Mouse (Mus musculus) WW6 (cell line): Measurements from ENCODE around the gene Hs2st1.

Experiments used
- DNase-seq: peaks from one replicate; pipeline ENCODE4 v3.0.0-alpha.2; 2013; ENCODE audit warnings: low read depth, low spot score

The Hs2st1 gene

DNA sequence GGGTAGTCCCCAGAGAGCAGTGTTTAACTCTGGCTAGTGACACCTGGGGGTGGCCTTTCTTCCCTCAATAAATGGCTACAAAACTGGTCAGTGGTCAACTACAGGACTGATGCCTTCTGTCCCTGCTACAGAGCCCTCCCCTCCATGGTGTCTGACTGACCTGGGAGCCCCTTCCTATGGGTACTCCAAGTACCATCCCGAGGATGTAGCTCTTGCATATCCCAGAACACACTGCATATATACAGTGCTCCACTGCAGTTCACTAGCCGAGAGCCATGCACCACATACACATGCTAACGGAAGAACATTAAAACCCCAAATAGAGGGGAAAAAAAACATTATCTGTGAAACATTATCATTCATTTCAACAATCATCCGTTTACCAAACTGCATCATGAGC lies 61.6 kb downstream of the Hs2st1 start:
- DNase-seq, result no peak

- no peak for DNase-seq
These were observed 62.1 kb downstream of the Hs2st1 start for GRCm38 (mm10) chr3:144507885-144508284.

DNA sequence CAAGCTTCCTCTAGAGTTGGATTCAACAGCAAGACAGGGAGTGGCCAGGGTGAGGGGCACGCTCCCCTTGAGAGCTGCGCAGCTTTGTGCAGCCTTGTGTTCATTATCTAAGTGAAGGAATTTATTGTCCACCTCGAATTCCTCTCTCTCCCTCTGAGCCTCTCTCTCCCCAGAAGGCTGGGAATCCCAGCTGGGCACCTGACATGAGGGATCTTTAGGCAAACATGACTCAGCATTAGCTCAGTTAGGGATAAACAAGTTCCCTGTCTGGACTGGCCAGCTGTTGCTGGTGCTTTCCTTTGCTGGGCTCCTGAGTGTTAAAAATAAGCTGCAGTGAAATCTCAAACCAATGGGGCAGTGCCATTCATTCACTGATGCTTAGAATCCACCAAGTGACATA lies 63.8 kb downstream of the Hs2st1 start:
- DNase-seq, result peak; percentile 7

DNA sequence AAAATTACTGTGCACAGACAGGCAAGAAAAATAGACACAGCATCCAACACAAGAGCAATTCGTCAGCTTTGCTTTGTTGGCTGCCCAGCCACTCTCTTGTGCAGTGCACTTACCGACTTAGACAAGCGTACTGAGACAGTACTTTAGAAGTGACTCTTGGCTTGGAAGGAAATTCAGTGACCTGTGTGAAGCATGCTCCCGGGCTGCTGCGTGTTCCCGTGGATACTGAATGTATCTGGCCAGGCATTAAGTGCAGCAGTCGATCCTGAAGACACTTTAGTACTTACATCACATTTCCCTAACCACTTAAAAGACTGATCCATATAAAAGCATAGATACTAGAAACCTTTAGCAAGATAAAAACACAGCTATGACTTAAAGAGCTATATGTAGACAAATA lies 68.1 kb downstream of the Hs2st1 start:
- DNase-seq, result no peak

DNA sequence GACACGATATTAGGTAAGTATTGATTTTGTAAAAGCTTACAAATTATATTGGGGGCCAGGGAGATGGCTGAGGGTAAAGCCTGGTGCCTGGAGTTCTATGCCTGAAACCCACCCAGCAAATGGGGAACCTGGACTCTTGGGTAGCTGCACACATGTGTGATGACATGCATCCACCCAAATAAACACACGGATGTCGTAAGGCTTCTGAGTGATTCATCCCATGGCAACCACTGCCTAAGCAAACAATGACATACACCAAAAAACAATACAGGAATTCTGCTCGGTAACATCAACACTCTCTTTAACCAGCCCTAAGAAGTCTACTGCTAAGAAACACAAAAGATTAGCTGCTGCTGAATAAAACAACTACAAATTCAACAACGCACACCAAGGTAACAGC lies 73.2 kb downstream of the Hs2st1 start:
- DNase-seq, result no peak

DNA sequence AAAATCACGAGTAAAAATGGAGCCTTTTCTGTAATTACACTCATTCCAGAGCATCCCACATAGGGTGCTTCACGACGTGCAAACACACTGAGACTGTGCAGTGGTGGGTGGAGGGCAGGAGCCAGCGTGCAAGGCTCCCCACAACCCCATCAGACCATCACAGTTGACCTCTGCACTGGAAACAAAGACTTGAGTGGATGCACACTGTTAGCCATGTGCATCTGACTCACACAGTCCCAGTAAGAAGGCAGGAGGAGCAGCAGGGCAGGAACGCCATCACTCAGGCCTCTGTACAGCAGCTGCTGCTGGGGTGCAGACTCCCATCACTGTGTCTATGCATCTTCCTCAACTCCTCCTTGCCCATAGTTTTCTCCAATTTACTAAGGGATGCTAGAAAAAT lies 75.1 kb downstream of the Hs2st1 start:
- no peak for DNase-seq

GRCm38 (mm10) chr3:144488787-144489186 lies 81.2 kb downstream of the Hs2st1 start:
- no peak for DNase-seq

DNA sequence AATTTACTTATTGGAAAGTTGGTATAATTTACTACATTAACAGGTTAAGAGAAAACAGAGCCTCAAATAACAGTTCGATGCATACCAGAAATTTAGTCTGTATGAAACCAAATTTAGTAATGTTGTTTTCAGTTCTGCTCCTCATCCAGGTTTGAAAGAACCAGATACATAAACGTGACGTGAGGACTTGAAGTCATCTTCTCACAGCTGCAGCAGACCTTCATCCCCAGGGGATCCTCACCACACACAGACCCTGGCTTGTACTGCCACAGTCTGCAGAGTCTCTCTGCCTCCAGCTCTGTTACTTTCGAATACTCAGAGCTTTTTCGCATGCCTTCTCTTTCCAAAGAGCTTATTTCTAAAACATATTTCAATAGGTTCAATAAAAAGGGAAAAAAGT lies 89.4 kb downstream of the Hs2st1 start:
- no peak for DNase-seq

DNA sequence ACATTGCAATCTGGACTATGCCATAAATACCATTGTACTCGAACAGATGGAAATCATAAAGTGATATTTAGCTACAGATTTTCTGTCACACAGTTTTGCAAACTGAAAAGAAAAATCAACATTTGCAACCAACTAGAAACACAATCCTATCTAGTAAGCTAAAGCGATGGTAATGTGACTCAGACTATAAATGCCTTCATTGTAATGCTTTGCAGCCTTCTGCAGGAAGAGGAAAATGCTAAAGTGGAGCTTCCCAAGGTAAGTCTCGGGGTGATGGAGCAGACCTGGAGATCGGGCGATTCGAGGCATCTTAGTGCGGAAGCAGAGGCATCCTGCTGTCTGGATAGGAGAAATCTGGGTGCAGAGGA lies 91.6 kb downstream of the Hs2st1 start:
- DNase-seq, result no peak

DNA sequence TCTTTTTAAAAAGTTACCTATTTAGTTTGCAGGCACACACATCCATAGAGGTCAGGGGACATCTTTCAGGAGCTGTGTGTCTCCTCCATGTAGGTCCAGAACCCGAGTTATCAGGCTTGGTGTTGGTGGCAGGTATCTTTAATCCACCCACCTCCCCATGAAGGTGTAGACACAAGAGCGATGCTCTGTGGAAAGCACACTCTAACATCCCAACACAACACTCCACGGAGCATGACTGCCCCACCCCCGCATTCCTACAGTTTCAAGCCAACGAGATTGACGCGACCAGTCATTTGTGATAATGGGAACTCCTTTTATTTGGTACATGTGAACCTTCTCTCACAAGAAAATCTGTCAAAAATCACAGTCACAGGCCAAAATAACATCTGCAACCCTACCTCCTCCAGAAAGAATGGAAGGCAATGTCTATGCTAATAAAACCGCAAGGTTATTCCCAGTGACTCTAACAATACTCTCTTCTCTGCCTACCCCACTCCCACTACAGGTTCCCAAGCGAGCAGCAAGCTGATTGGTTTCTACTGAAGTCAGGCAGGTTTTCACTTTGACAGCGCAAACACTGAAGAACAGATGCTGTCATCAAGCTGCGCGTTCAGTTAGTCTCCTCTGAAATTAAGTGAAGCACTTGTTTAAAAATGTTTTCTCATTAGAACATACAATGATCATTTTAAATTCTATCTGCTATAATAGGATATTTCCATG lies 92.1 kb downstream of the Hs2st1 start:
- DNase-seq, result no peak

GRCm38 (mm10) chr3:144475891-144476290 lies 94.1 kb downstream of the Hs2st1 start:
- DNase-seq, result no peak

DNA sequence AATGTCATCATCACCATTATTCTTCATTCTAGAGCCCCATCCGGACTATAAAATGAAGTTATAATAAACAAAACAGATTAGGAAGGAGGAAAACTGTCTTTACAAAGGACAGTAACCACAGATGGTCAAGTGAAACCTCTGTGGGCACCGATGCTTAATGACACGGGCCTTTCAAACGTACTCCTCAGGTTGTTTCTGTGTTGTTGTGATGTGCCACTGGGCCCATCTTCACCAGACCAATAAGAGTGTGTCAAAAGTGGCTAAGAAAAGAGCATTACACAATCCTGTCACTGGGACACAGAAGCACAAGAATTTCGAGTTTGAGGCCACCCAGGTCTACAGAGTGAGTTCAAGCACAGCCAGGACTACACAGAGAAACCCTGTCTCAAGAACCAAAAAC lies 95.3 kb downstream of the Hs2st1 start:
- DNase-seq, result no peak

- no peak for DNase-seq
These were observed 98.0 kb downstream of the Hs2st1 start for GRCm38 (mm10) chr3:144471954-144472353.

GRCm38 (mm10) chr3:144470901-144471300 lies 99.1 kb downstream of the Hs2st1 start:
- DNase-seq, result no peak

- no peak for DNase-seq
These were observed 102.5 kb downstream of the Hs2st1 start for GRCm38 (mm10) chr3:144467521-144467920.

GRCm38 (mm10) chr3:144466108-144466678 lies 103.8 kb downstream of the Hs2st1 start:
- no peak for DNase-seq

GRCm38 (mm10) chr3:144462679-144463078 lies 107.3 kb downstream of the Hs2st1 start:
- DNase-seq, result no peak

GRCm38 (mm10) chr3:144460183-144460788 lies 109.7 kb downstream of the Hs2st1 start:
- DNase-seq, result no peak

- no peak for DNase-seq
These were observed 110.7 kb downstream of the Hs2st1 start for GRCm38 (mm10) chr3:144459285-144459697.

DNA sequence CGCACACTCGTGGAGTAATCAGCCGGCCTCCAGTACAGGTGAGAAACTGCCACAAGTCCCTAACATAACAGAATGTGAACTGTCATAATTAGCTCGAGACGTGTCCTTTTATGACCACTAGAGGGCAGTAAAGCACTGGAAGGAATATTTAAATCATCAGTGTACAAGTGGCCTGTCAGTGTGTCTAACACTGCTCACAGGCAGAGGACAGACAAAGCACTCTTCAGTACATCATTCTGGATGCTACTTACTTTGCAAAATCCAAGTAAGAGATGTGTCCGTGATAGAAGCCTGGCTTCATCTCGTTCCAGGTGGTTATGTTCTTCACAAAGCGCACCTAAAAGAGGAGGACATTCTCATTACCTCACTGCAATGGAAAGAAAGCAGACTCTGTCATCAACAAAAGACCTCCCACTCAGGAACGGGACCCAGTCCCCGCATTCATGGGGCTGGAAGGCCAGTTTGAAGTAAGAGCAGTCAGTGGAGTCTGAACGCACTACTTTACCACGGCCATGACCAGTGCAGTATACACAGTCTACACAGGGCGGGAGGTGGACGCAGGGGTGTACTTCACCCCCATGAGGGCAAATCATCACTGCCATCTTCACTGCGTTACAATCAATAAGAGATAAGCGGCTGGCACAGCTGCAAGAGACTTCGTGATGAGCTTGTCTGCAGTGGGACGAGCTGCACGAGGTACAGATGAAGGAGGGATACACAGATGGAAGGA lies 116.1 kb downstream of the Hs2st1 start:
- DNase-seq, result no peak

DNA sequence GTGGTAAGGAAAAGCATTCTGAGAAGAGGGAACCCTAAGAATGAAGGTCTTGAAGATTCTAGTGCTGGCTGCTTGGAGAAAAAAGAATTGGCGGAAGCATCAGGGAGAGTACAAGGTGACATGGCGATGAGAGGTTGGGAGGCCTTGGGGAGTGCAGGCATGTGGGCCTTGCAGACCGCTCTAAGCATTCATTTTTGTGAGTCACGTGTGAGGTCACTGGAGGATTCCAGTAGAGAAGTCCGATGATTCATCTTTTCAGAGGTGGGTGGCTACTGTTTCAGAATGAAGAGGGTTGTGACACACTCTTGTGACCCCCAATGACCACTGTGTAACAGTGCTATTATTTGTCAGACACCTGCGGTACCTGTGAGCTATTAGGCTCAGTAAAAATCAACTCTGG lies 121.0 kb downstream of the Hs2st1 start:
- DNase-seq, result no peak

GRCm38 (mm10) chr3:144447917-144448316 lies 122.1 kb downstream of the Hs2st1 start:
- no peak for DNase-seq
